Mouse (Mus musculus): Measurements from ENCODE around the gene Olfr1333.
"Not testable (repeated sequence)": the region's sequence is repeated elsewhere in the genome, so short reads cannot be mapped to it uniquely, and the experiment has no call there.

Gene Olfr1333

GRCm38 (mm10) chr4:118836179-118836578, at the start of gene Olfr1333:
Gene Olfr1333 (minus strand): TSS chr4:118836279.
- no peak for DNase-seq

GRCm38 (mm10) chr4:118867566-118867965, 31.5 kb upstream of the Olfr1333 start:
- DNase-seq: no peak

- no peak for DNase-seq
These were observed 28.3 kb upstream of the Olfr1333 start, which contains the start of gene Olfr1331 for GRCm38 (mm10) chr4:118864349-118864748. Gene Olfr1331 (plus strand): TSS chr4:118864649.

- DNase-seq: no peak
These were observed 26.6 kb upstream of the Olfr1333 start for GRCm38 (mm10) chr4:118862704-118863103.

GRCm38 (mm10) chr4:118861791-118862190, 25.7 kb upstream of the Olfr1333 start:
- DNase-seq: no peak

GRCm38 (mm10) chr4:118818921-118819320, 17.2 kb downstream of the Olfr1333 start:
- no peak for DNase-seq

- no peak for DNase-seq
These were observed 26.2 kb downstream of the Olfr1333 start, which contains the start of gene Olfr1335 for GRCm38 (mm10) chr4:118809844-118810243. Gene Olfr1335 (minus strand): TSS chr4:118809944.

GRCm38 (mm10) chr4:118792796-118793195, 43.3 kb downstream of the Olfr1333 start:
- not testable (repeated sequence) for DNase-seq

- DNase-seq: no peak
These were observed 53.6 kb downstream of the Olfr1333 start, which contains the start of gene Olfr1337 for GRCm38 (mm10) chr4:118782486-118782885. Gene Olfr1337 (minus strand): TSS chr4:118782586.
